Mouse (Mus musculus) embryonic facial prominence, embryonic 11.5 days (tissue): ENCODE measurements around the gene Cyp11a1. TPM values are rescaled to one million over a fixed set of nuclear protein-coding genes. Genes with fewer than 3 reads are reported as not detected.

ENCODE experiments used
- ATAC-seq: fragments of 200-750 bp; cut with Nextera tagmentation; replicated peaks from 2 replicates; pipeline ENCODE4 v1.8.0; 2017; ENCODE audit warnings: low read depth; ENCODE audit not compliant: insufficient number of reproducible peaks, low FRiP score, low TSS enrichment
- DNase-seq: peaks from one replicate; pipeline ENCODE4 v3.0.0-alpha.2; 2015; ENCODE audit warnings: low spot score
- H3K27ac ChIP-seq: fragments of 300-500 bp; sonication (generic); replicated peaks from 2 replicates; pipeline ENCODE4 v1.5.1; 2014; ENCODE audit warnings: mild to moderate bottlenecking, low read depth, low read length, control low read depth
- H3K27me3 ChIP-seq: fragments of 300-500 bp; sonication (generic); 2 replicates; pipeline ENCODE4 v1.6.1; 2014; ENCODE audit warnings: mild to moderate bottlenecking, low read length, moderate library complexity, mixed read lengths; ENCODE audit not compliant: control insufficient read depth, insufficient read depth
- H3K36me3 ChIP-seq: fragments of 300-500 bp; sonication (generic); replicated peaks from 2 replicates; pipeline ENCODE4 v1.6.1; 2014; ENCODE audit warnings: low read depth, mild to moderate bottlenecking, low read length, moderate library complexity, mixed read lengths; ENCODE audit not compliant: control insufficient read depth, insufficient read depth
- H3K4me1 ChIP-seq: fragments of 300-500 bp; sonication (generic); 2 replicates; pipeline ENCODE4 v1.6.1; 2014; ENCODE audit warnings: low read length, mixed read lengths; ENCODE audit not compliant: control insufficient read depth, insufficient read depth
- H3K4me2 ChIP-seq: fragments of 300-500 bp; sonication (generic); 2 replicates; pipeline ENCODE4 v1.6.1; 2014; ENCODE audit warnings: low read depth, mild to moderate bottlenecking, control low read depth, low read length, moderate library complexity
- H3K4me3 ChIP-seq: fragments of 300-500 bp; sonication (generic); 2 replicates; pipeline ENCODE4 v1.5.1; 2014; ENCODE audit warnings: low read depth, low read length, control low read depth
- H3K9ac ChIP-seq: fragments of 300-500 bp; sonication (generic); replicated peaks from 2 replicates; pipeline ENCODE4 v1.6.1; 2014; ENCODE audit warnings: mild to moderate bottlenecking, control low read depth, low read length
- H3K9me3 ChIP-seq: fragments of 300-500 bp; sonication (generic); replicated peaks from 2 replicates; pipeline ENCODE4 v1.6.1; 2016; ENCODE audit warnings: mild to moderate bottlenecking, low read length, inconsistent platforms, mixed read lengths; ENCODE audit not compliant: control insufficient read depth
- WGBS: fragments of 180-500 bp; shearing (Covaris S2); extraction: QIAGEN DNeasy Blood & Tissue Kit; methylation state at CpG from one replicate; pipeline ENCODE4 v1.1.7; 2014; 5-methylcytosine and 5-hydroxymethylcytosine counted together
- polyA plus RNA-seq: library from polyadenylated mRNA; unstranded; fragments of >200 nt; fragmentation: Nextera tagmentation; extraction: Ambion mirVana; gene quantifications from 2 replicates; pipeline ENCODE4 v1.2.1, GENCODE M21; 2014

Cyp11a1 gene
- polyA plus RNA-seq, 1 experiment from 2014 or later: 0.18 TPM

- Histone ChIP-seq H3K27me3 (no peaks in the 10 kb centered on the region), H3K4me3 (no peak overlapping the region), H3K9me3 (no peaks in the 10 kb centered on the region), H3K27ac (no peak overlapping the region), H3K9ac (no peak overlapping the region), H3K4me2 (no peak overlapping the region), H3K36me3 (no peaks in the 10 kb centered on the region), H3K4me1 (no peaks in the 10 kb centered on the region)
- ATAC-seq (no peak), DNase-seq (no peak)
- 85% methylated on average over 6 of the region's 6 CpGs for WGBS
Measured at GRCm38 (mm10) chr9:58066731-58067095, 60.5 kb downstream of the Cyp11a1 start.

- Histone ChIP-seq H3K27ac (no peak overlapping the region), H3K9me3 (no peaks in the 10 kb centered on the region), H3K4me2 (no peak overlapping the region), H3K4me3 (no peak overlapping the region), H3K27me3 (no peaks in the 10 kb centered on the region), H3K9ac (no peak overlapping the region), H3K4me1 (no peaks in the 10 kb centered on the region), H3K36me3 (no peaks in the 10 kb centered on the region)
- DNase-seq (no peak), ATAC-seq (no peak)
- WGBS: 79% methylated on average over 3 of the region's 3 CpGs
Measured at GRCm38 (mm10) chr9:58067546-58067945, 61.3 kb downstream of the Cyp11a1 start.

- Histone ChIP-seq H3K9ac (no peak overlapping the region), H3K9me3 (no peaks in the 10 kb centered on the region), H3K27ac (no peak overlapping the region; the same call in 1 of the 2 replicates), H3K4me2 (no peak overlapping the region), H3K4me3 (no peak overlapping the region), H3K4me1 (no peaks in the 10 kb centered on the region), H3K27me3 (no peaks in the 10 kb centered on the region), H3K36me3 (no peaks in the 10 kb centered on the region)
- ATAC-seq (no peak), DNase-seq (no peak)
- WGBS: 59% methylated on average over 3 of the region's 3 CpGs
Measured at GRCm38 (mm10) chr9:58074561-58074960, 68.3 kb downstream of the Cyp11a1 start.

Other genes starting within 250 kb of the Cyp11a1 start
- gene Clk3, start 240.6 kb upstream of the Cyp11a1 start, polyA plus RNA-seq: 70.0 and 79.3 TPM in 2 replicates
- gene Arid3b, start 169.6 kb upstream of the Cyp11a1 start, polyA plus RNA-seq: 23.2 and 24.3 TPM in 2 replicates
- gene Ubl7, start 95.4 kb upstream of the Cyp11a1 start, polyA plus RNA-seq: 115 and 123 TPM in 2 replicates
- gene Sema7a, start 66.3 kb upstream of the Cyp11a1 start, polyA plus RNA-seq: 0.24 and 0.68 TPM in 2 replicates
- 38.0 and 44.8 TPM in 2 replicates for gene Stra6, start 57.4 kb downstream of the Cyp11a1 start, polyA plus RNA-seq
- gene Ccdc33, start 112.4 kb downstream of the Cyp11a1 start, polyA plus RNA-seq: 0.54 and 0.77 TPM in 2 replicates
- gene Islr, start 197.9 kb downstream of the Cyp11a1 start, polyA plus RNA-seq: 24.6 and 26.7 TPM in 2 replicates
- 5.4 and 5.8 TPM in 2 replicates for gene Islr2, start 197.9 kb downstream of the Cyp11a1 start, polyA plus RNA-seq
- gene Pml, start 243.4 kb downstream of the Cyp11a1 start, polyA plus RNA-seq: 13.5 and 14.5 TPM in 2 replicates
- gene Stoml1, start 246.8 kb downstream of the Cyp11a1 start, polyA plus RNA-seq: 20.1 and 22.2 TPM in 2 replicates